Mouse (Mus musculus) c-Kit-positive CD71-negative TER-119-negative erythroid progenitor cells, embryonic 14.5 days (primary cell): ENCODE measurements around the gene Nav2.

Experiments
- DNase-seq: peaks from one replicate; pipeline ENCODE4 v3.0.0-alpha.2; 2013; ENCODE audit warnings: low read depth

The Nav2 gene

GRCm38 (mm10) chr7:49359120-49359519 is 450.6 kb downstream of the Nav2 start:
- no peak for DNase-seq

GRCm38 (mm10) chr7:49360597-49360996 is 452.1 kb downstream of the Nav2 start:
- DNase-seq = no peak

GRCm38 (mm10) chr7:49361465-49362090 is 453.1 kb downstream of the Nav2 start:
- no peak for DNase-seq

- no peak for DNase-seq
Measured at GRCm38 (mm10) chr7:49364486-49365162, 456.1 kb downstream of the Nav2 start.

- DNase-seq = no peak
Measured at GRCm38 (mm10) chr7:49368590-49368989, 460.1 kb downstream of the Nav2 start.

GRCm38 (mm10) chr7:49369006-49369405 is 460.5 kb downstream of the Nav2 start:
- no peak for DNase-seq

DNA sequence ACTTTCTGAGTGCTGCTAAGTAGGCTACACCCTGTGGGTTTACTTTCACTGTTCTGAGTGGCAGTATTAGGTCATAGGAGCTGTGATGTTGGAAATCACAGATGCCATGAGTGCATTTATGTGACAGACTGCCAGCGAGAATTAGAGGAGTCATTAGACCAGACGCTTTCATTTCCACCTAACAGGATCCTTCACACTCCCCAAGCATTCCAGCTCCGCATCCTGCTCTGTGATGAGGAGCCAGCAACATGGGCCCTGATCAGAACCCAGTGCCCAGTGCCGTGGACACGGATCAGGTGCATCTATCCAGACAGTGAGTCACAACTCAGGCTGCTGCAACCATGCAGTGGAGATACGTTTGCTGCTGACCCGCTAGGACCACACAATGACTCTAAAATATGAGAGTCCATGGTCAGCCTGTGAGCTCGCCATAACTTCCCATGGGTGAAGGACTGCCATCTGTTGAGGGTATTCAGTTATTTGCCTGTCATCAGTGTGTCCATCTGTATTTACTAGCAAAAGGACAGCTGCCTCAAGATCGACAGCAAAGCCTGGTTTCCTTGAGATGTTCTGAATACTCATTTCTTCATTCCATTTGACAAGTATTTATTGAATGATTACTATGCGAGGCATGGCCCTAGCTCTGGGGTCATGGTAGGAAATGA is 461.4 kb downstream of the Nav2 start:
- no peak for DNase-seq

- no peak for DNase-seq
Measured at GRCm38 (mm10) chr7:49371345-49371744, 462.8 kb downstream of the Nav2 start.

DNA sequence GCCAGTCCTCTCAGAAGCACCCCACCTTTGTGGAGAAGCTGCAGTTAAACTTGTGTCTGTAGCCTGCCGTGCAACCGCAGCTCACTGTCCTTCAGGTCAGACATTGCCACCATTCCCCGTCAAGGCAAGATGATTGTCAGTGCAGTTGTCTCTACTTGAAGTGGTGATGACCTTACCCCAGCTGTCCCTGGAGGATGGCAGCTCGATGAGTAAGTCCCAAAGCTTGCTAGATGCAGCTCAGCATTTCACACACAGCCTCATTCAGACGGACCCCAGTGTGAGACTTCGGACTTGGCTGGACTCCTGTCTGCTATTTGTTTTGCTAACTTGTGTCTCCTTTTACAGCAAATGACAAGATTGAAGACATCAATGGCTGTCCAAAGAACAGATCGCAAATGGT is 463.5 kb downstream of the Nav2 start:
- DNase-seq = no peak

DNA sequence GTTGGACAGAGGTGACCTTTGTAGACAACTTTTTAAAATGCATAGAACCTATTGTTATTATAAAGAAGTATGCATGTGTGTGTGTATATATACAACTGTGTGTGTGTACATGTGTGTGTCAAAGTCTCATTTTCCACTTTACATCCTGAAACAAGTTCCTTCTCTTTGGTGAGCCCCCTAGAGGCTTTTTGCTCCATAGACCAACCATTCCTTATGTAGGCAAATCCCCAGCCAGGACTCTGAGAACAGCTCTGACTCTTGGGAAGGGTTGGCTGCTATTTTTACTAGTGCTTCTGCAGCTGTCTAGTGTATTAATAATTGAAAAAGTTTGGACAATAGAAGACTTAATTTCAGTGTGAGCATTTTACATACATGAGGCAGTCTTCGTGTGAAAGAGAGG is 464.7 kb downstream of the Nav2 start:
- no peak for DNase-seq

DNA sequence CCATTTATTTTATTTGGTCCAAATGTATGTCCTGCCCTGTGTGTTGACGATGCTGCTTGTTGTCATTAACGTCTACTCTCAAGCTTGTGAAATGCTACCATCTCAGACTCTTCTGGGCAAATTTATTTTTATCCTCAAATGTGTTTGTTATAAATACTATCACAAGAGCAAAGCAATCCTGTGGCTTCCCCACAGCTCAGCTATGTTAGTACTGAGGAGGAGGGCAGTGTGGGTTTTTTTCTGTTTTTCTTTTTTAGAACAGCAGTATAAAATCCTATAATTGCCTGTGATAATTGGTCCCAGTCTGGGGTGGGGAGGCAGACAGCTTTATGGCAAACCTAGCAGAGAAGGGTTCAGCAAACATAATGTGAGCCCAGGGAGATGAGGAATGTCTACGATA is 465.1 kb downstream of the Nav2 start:
- no peak for DNase-seq

GRCm38 (mm10) chr7:49375499-49375974 is 467.0 kb downstream of the Nav2 start:
- DNase-seq = no peak

- DNase-seq = no peak
Measured at GRCm38 (mm10) chr7:49378608-49379007, 470.1 kb downstream of the Nav2 start.

DNA sequence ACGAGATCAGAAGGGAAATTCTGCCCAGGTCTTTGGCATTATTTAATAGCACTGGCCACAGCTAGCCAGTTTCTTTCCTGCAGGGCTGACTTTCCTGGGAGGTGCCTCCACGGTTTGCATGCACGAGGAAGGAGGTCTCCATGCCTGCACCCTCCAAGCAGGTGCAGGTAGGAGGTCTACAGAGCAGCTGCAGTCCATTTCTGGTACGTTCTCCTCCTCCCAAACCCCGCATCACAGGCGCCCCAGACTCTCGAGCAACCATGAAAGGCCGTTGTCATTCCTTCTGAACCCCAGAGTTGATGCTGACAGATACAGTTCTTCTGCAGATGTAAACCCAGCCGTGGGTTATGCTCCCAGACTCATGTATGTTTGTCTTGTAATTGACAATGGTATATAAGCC is 472.4 kb downstream of the Nav2 start:
- no peak for DNase-seq

DNA sequence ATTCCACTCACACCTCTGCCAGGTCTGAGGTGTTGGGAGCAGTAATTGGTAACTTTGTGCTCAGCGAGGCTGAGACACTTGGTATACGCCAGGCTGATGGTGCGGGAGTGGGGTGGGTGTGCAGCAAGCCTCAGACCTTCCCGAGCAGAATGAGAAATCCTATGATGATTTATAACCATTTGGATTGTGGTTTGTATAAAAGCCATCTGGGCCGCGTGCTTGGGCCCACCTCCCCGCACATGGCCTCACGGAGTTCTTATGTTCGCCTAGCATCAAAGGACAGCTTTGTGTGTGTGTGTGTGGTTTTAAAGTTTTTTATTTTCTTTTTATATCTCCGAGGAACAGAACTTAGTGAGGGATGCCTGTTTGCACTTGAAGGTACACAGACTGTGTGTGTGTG is 474.4 kb downstream of the Nav2 start:
- DNase-seq = no peak

- DNase-seq = no peak
Measured at GRCm38 (mm10) chr7:49388137-49388536, 479.6 kb downstream of the Nav2 start.

GRCm38 (mm10) chr7:49390312-49390711 is 481.8 kb downstream of the Nav2 start:
- no peak for DNase-seq

DNA sequence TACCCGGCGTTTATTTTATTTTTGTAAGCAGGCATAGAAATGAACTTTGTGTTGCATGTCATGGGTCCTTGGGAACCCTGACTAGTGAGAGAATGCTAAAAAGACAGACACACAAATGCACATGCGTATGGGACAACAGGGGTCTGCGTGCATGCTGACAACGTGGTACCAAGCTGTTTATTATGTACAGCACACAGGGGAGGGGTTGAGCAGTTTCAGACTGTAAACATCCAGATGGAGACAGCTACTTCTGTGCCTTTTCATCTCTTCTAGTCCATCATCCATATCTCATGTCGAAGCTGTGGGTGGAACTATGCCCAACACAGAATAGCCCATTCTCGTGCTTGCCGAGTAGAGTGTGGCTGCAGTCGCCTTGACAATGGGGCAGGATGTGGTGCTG is 482.3 kb downstream of the Nav2 start:
- no peak for DNase-seq

DNA sequence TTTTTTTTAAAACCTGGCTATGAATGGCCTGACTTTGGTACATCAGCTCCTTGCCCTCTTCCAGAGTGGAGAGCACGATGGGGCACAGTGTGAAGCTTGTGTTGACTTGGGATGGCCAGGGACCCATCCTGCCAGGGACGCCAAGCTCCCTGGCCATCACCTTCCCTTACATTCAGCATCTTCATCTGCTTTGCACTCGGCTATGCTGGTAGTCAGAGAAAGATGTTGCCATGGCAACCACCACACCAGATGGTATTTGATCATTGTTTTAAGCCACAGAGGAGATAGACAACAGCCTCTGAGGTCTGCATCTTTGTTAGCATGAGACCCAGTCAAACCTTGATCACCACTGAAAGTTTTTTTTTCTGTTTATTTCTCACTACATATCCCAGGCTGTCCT is 483.7 kb downstream of the Nav2 start:
- no peak for DNase-seq

DNA sequence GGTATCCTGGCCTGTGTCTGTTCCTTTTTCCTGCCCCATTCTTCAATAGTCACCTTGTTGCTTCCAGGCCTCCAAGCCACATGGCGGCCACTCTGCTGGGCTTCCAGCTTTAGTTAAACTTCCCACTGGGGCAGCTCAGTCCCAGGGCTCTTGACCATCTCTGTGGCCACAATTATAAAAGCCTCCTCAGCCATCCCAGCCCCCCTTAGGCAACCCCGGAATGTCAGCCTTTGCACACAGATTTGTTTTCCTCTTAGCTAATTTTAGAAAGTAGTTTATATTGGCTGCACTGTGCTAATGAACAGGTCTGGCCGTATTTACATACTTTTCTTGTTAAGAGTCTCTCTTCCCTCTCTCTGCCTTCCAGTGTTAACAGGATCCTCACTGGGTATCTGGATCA is 484.3 kb downstream of the Nav2 start:
- no peak for DNase-seq

DNA sequence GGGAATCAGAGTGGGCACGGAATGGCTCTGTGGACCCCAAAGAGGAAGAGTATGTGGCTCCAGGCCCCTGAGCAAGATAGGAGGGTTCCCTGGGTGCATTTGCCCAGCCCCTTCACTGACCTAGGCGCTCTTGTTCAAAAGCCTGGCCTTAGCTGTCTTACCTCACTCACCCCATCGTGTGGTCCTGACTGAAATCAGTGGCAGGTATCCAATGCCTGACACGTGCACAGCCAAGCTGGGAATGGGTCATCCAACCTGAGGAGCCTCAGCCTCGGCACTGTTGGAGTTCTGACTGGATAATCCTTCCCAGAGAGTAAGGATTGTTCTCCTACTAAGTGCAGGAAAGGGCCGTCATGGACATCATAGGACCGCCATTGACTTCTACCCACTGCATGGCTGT is 485.3 kb downstream of the Nav2 start:
- no peak for DNase-seq

- DNase-seq = no peak
Measured at GRCm38 (mm10) chr7:49396202-49396601, 487.7 kb downstream of the Nav2 start.

GRCm38 (mm10) chr7:49397441-49398003 is 489.0 kb downstream of the Nav2 start:
- DNase-seq = peak; percentile 5
